Mouse (Mus musculus) heart, embryonic 11.5 days (tissue): Measurements from ENCODE around the gene Sephs2. TPM values are rescaled to one million over a fixed set of nuclear protein-coding genes. Genes with fewer than 3 reads are reported as not detected.

ENCODE experiments used
- ATAC-seq: fragments of 200-750 bp; cut with Nextera tagmentation; replicated peaks from 2 replicates; pipeline ENCODE4 v1.8.0; 2017; ENCODE audit warnings: moderate library complexity; ENCODE audit not compliant: insufficient number of reproducible peaks, low FRiP score, low TSS enrichment
- H3K27ac ChIP-seq: fragments of 300-500 bp; sonication (generic); 2 replicates; pipeline ENCODE4 v1.5.1; 2014; ENCODE audit warnings: mild to moderate bottlenecking, low read depth, low read length
- H3K27me3 ChIP-seq: fragments of 300-500 bp; sonication (generic); 2 replicates; pipeline ENCODE4 v1.6.1; 2014; ENCODE audit warnings: mild to moderate bottlenecking, low read length, mixed read lengths; ENCODE audit not compliant: control insufficient read depth, insufficient read depth
- H3K36me3 ChIP-seq: fragments of 300-500 bp; sonication (generic); 2 replicates; pipeline ENCODE4 v1.6.1; 2014; ENCODE audit warnings: mild to moderate bottlenecking, low read length, moderate library complexity, mixed read lengths; ENCODE audit not compliant: control insufficient read depth, insufficient read depth
- H3K4me1 ChIP-seq: fragments of 300-500 bp; sonication (generic); 2 replicates; pipeline ENCODE4 v1.6.1; 2014; ENCODE audit warnings: low read length; ENCODE audit not compliant: control insufficient read depth, insufficient read depth
- H3K4me2 ChIP-seq: fragments of 300-500 bp; sonication (generic); 2 replicates; pipeline ENCODE4 v1.6.1; 2014; ENCODE audit warnings: mild to moderate bottlenecking, moderate library complexity
- H3K4me3 ChIP-seq: fragments of 300-500 bp; sonication (generic); 2 replicates; pipeline ENCODE4 v1.5.1; 2014; ENCODE audit warnings: low read depth, low read length
- H3K9ac ChIP-seq: fragments of 300-500 bp; sonication (generic); 2 replicates; pipeline ENCODE4 v1.6.1; 2014; ENCODE audit warnings: mild to moderate bottlenecking, low read depth, low read length, moderate library complexity
- H3K9me3 ChIP-seq: fragments of 300-500 bp; sonication (generic); replicated peaks from 2 replicates; pipeline ENCODE4 v1.6.1; 2016; ENCODE audit warnings: low read length; ENCODE audit not compliant: control insufficient read depth
- WGBS: fragments of 180-500 bp; shearing (Covaris S2); extraction: QIAGEN DNeasy Blood & Tissue Kit; methylation state at CpG from one replicate; pipeline ENCODE4 v1.1.7; 2014; ENCODE audit not compliant: insufficient replicate concordance; 5-methylcytosine and 5-hydroxymethylcytosine counted together
- polyA plus RNA-seq: library from polyadenylated mRNA; unstranded; fragments of >200 nt; fragmentation: Nextera tagmentation; extraction: Ambion mirVana; gene quantifications from 2 replicates; pipeline ENCODE4 v1.2.1, GENCODE M21; 2014

Gene Sephs2
- polyA plus RNA-seq, 1 experiment from 2014 or later = 87.8 TPM

- no peaks in the 10 kb centered on the region for H3K4me1 ChIP-seq
- WGBS = 80% methylated on average over 5 of the region's 5 CpGs
- no peaks in the 10 kb centered on the region for H3K36me3 ChIP-seq
- no peak overlapping the region for H3K27ac ChIP-seq
- no peak overlapping the region for H3K4me2 ChIP-seq
- ATAC-seq = no peak
- H3K27me3 ChIP-seq = no peaks in the 10 kb centered on the region
- no peak overlapping the region for H3K9ac ChIP-seq
- H3K4me3 ChIP-seq = no peak overlapping the region
- H3K9me3 ChIP-seq = no peaks in the 10 kb centered on the region
Measured at GRCm38 (mm10) chr7:127296786-127297555, 23.1 kb upstream of the Sephs2 start.

GRCm38 (mm10) chr7:127296098-127296497, 22.2 kb upstream of the Sephs2 start, which contains the start of gene Itgal:
Gene Itgal (plus strand): TSS chr7:127296260.
- H3K27me3 ChIP-seq = no peaks in the 10 kb centered on the region
- H3K4me3 ChIP-seq = no peak within 1 kb of the TSS
- no peak within 1 kb of the TSS for H3K9ac ChIP-seq
- no peak within 1 kb of the TSS for H3K4me2 ChIP-seq
- no peaks in the 10 kb centered on the region for H3K36me3 ChIP-seq
- no peak for ATAC-seq
- 69% methylated on average over 11 of the region's 11 CpGs for WGBS
- no peak within 1 kb of the TSS for H3K27ac ChIP-seq
- no peaks in the 10 kb centered on the region for H3K4me1 ChIP-seq
- no peaks in the 10 kb centered on the region for H3K9me3 ChIP-seq

GRCm38 (mm10) chr7:127290142-127290541, 16.3 kb upstream of the Sephs2 start:
- Histone ChIP-seq H3K4me3 (no peak overlapping the region), H3K9me3 (peaks cover 10% of the 10 kb centered on the region), H3K27ac (no peak overlapping the region), H3K27me3 (no peaks in the 10 kb centered on the region), H3K4me2 (no peak overlapping the region), H3K4me1 (no peaks in the 10 kb centered on the region), H3K9ac (no peak overlapping the region), H3K36me3 (no peaks in the 10 kb centered on the region)
- 67% methylated on average over 8 of the region's 8 CpGs for WGBS
- ATAC-seq = no peak

GRCm38 (mm10) chr7:127289306-127289705, 15.5 kb upstream of the Sephs2 start:
- WGBS = 87% methylated on average over 2 of the region's 2 CpGs
- H3K4me2 ChIP-seq = no peak overlapping the region
- H3K27ac ChIP-seq = no peak overlapping the region
- peaks cover 10% of the 10 kb centered on the region for H3K9me3 ChIP-seq
- H3K4me1 ChIP-seq = no peaks in the 10 kb centered on the region
- no peaks in the 10 kb centered on the region for H3K36me3 ChIP-seq
- no peak overlapping the region for H3K4me3 ChIP-seq
- no peak for ATAC-seq
- H3K9ac ChIP-seq = no peak overlapping the region
- no peaks in the 10 kb centered on the region for H3K27me3 ChIP-seq

GRCm38 (mm10) chr7:127287940-127288339, 14.1 kb upstream of the Sephs2 start:
- Histone ChIP-seq H3K9ac (no peak overlapping the region), H3K27me3 (no peaks in the 10 kb centered on the region), H3K4me3 (no peak overlapping the region), H3K4me1 (no peaks in the 10 kb centered on the region), H3K9me3 (peaks cover 10% of the 10 kb centered on the region), H3K36me3 (no peaks in the 10 kb centered on the region), H3K4me2 (no peak overlapping the region), H3K27ac (no peak overlapping the region)
- WGBS = 58% methylated on average over 1 of the region's 1 CpGs
- no peak for ATAC-seq

- Histone ChIP-seq H3K36me3 (no peaks in the 10 kb centered on the region), H3K27ac (no peak overlapping the region), H3K9me3 (peaks cover 10% of the 10 kb centered on the region), H3K4me2 (no peak overlapping the region), H3K27me3 (no peaks in the 10 kb centered on the region), H3K9ac (no peak overlapping the region), H3K4me3 (no peak overlapping the region), H3K4me1 (no peaks in the 10 kb centered on the region; the same call in 1 of the 2 replicates)
- ATAC-seq = no peak
- 54% methylated on average over 10 of the region's 10 CpGs for WGBS
Measured at GRCm38 (mm10) chr7:127285154-127285553, 11.3 kb upstream of the Sephs2 start.

GRCm38 (mm10) chr7:127282190-127282589, 8.3 kb upstream of the Sephs2 start:
- Histone ChIP-seq H3K4me1 (no peaks in the 10 kb centered on the region; the same call in 1 of the 2 replicates), H3K36me3 (no peaks in the 10 kb centered on the region), H3K4me3 (no peak overlapping the region), H3K9me3 (no peaks in the 10 kb centered on the region), H3K27me3 (no peaks in the 10 kb centered on the region), H3K27ac (no peak overlapping the region), H3K9ac (no peak overlapping the region), H3K4me2 (no peak overlapping the region)
- ATAC-seq = no peak
- WGBS = 76% methylated on average over 2 of the region's 2 CpGs

- no peak overlapping the region for H3K9ac ChIP-seq
- no peaks in the 10 kb centered on the region for H3K36me3 ChIP-seq
- no peaks in the 10 kb centered on the region; the same call in 1 of the 2 replicates for H3K4me1 ChIP-seq
- H3K27me3 ChIP-seq = no peaks in the 10 kb centered on the region
- 54% methylated on average over 4 of the region's 4 CpGs for WGBS
- ATAC-seq = no peak
- no peak overlapping the region for H3K4me3 ChIP-seq
- no peaks in the 10 kb centered on the region for H3K9me3 ChIP-seq
- H3K27ac ChIP-seq = no peak overlapping the region
- H3K4me2 ChIP-seq = no peak overlapping the region
Measured at GRCm38 (mm10) chr7:127281114-127281513, 7.3 kb upstream of the Sephs2 start.

- H3K4me3 ChIP-seq = no peak overlapping the region
- H3K36me3 ChIP-seq = no peaks in the 10 kb centered on the region
- no peak overlapping the region for H3K4me2 ChIP-seq
- no peak overlapping the region for H3K27ac ChIP-seq
- H3K9ac ChIP-seq = no peak overlapping the region
- no peaks in the 10 kb centered on the region for H3K9me3 ChIP-seq
- 43% methylated on average over 3 of the region's 3 CpGs for WGBS
- ATAC-seq = no peak
- no peaks in the 10 kb centered on the region for H3K27me3 ChIP-seq
- no peaks in the 10 kb centered on the region; the same call in 1 of the 2 replicates for H3K4me1 ChIP-seq
Measured at GRCm38 (mm10) chr7:127280092-127280491, 6.2 kb upstream of the Sephs2 start.
